ENCODE assay signal across 10 mouse cellular contexts in genomic region chr5:24985434-24986176, GRCm38 (mm10).
A peak's percentile ranks its signal among the peaks of the same experiment; 100 is the strongest.
DNase-seq lines count a peak whose midpoint lies in the region; ATAC-seq and TF ChIP-seq lines count a peak whose summit lies in the region.
"Had no signal": no experiment of that assay in that cellular context is flagged by ENCODE, and none has a peak within 500 bp of the region (broad histone marks: within the 10 kb centered on the region; RNA-seq: fewer than 3 reads in every experiment).

No protein-coding gene starts in this region.

- no peak overlapping the region for H3K4me2 ChIP-seq in midbrain, embryonic 12.5 days (replicated peaks)
- H3K4me2 ChIP-seq in forebrain, postnatal 0 days (ENCODE audit: low read depth) = peak overlapping the region; percentile 52
- no peak overlapping the region for H3K4me2 ChIP-seq in liver, embryonic 12.5 days

- no peaks in the 10 kb centered on the region for H3K36me3 ChIP-seq in midbrain, embryonic 12.5 days
- no peaks in the 10 kb centered on the region for H3K36me3 ChIP-seq in midbrain, embryonic 10.5 days
- no peaks in the 10 kb centered on the region for H3K36me3 ChIP-seq in forebrain, postnatal 0 days (ENCODE audit: insufficient read depth)
- H3K36me3 ChIP-seq in liver, embryonic 12.5 days = no peaks in the 10 kb centered on the region

- H3K9me3 ChIP-seq in midbrain, embryonic 12.5 days = no peaks in the 10 kb centered on the region
- no peaks in the 10 kb centered on the region for H3K9me3 ChIP-seq in midbrain, embryonic 10.5 days (replicated peaks)
- no peaks in the 10 kb centered on the region for H3K9me3 ChIP-seq in forebrain, postnatal 0 days (ENCODE audit: low read length)
- no peaks in the 10 kb centered on the region for H3K9me3 ChIP-seq in liver, embryonic 12.5 days (replicated peaks)

- no peaks in the 10 kb centered on the region for H3K27me3 ChIP-seq in midbrain, embryonic 12.5 days
- H3K27me3 ChIP-seq in midbrain, embryonic 10.5 days (ENCODE audit: low read depth, poor library complexity, severe bottlenecking) = no peaks in the 10 kb centered on the region
- H3K27me3 ChIP-seq in forebrain, postnatal 0 days (ENCODE audit: insufficient read depth, low read length) = no peaks in the 10 kb centered on the region
- peaks cover 39% of the 10 kb centered on the region for H3K27me3 ChIP-seq in liver, embryonic 12.5 days (replicated peaks)
- H3K27me3 ChIP-seq: Patski had no signal

- H3K4me1 ChIP-seq in midbrain, embryonic 12.5 days = peaks cover 7% of the 10 kb centered on the region; the same call in 1 of the 2 replicates
- peaks cover 24% of the 10 kb centered on the region for H3K4me1 ChIP-seq in midbrain, embryonic 10.5 days
- H3K4me1 ChIP-seq in forebrain, postnatal 0 days (ENCODE audit: insufficient read depth) = peaks cover 31% of the 10 kb centered on the region
- H3K4me1 ChIP-seq in olfactory bulb, adult 2 months (ENCODE audit: control insufficient read depth, insufficient read depth, low read length) = peaks cover 44% of the 10 kb centered on the region
- peaks cover 28% of the 10 kb centered on the region for H3K4me1 ChIP-seq in liver, embryonic 12.5 days

- 70% methylated on average over 11 of the region's 11 CpGs for WGBS in midbrain, embryonic 12.5 days
- WGBS in midbrain, embryonic 10.5 days = 83% methylated on average over 11 of the region's 11 CpGs
- 27% methylated on average over 11 of the region's 11 CpGs for WGBS in forebrain, postnatal 0 days
- WGBS in olfactory bulb, adult 2 months = 27% methylated on average over 11 of the region's 11 CpGs
- WGBS in liver, embryonic 12.5 days (ENCODE audit: insufficient replicate concordance) = 75% methylated on average over 11 of the region's 11 CpGs

- no peak for TF ChIP-seq CTCF in forebrain, postnatal 0 days (IDR thresholded peaks at IDR 0.05; ENCODE audit: low read depth)
- no peak for TF ChIP-seq CTCF in olfactory bulb, adult 2 months (IDR thresholded peaks at IDR 0.05; ENCODE audit: insufficient read depth, low read depth, low read length)

- peak overlapping the region; percentile 52 for H3K27ac ChIP-seq in midbrain, embryonic 12.5 days (replicated peaks)
- H3K27ac ChIP-seq in midbrain, embryonic 10.5 days (replicated peaks) = no peak overlapping the region
- peak overlapping the region; percentile 92 for H3K27ac ChIP-seq in forebrain, postnatal 0 days (ENCODE audit: low read depth, low read length)
- H3K27ac ChIP-seq in olfactory bulb, adult 2 months (ENCODE audit: insufficient read depth, low read depth, low read length) = peak overlapping the region; percentile 94
- no peak overlapping the region for H3K27ac ChIP-seq in liver, embryonic 12.5 days
- H3K27ac ChIP-seq: heart, adult 2 months had no signal

- DNase-seq in midbrain, embryonic 10.5 days (ENCODE audit: low spot score) = no peak
- peak; percentile 91 for DNase-seq in forebrain, postnatal 0 days
- DNase-seq in layer of hippocampus, adult 9-10 months (ENCODE audit: low spot score) = peak; percentile 68
- DNase-seq in spleen, adult 18-20 months = no peak
- no peak for DNase-seq in gastrocnemius, adult 18-20 months (ENCODE audit: low spot score)

- no peak overlapping the region for H3K4me3 ChIP-seq in midbrain, embryonic 12.5 days
- no peak overlapping the region for H3K4me3 ChIP-seq in midbrain, embryonic 10.5 days
- H3K4me3 ChIP-seq in forebrain, postnatal 0 days (ENCODE audit: low read depth, low read length) = peak overlapping the region; percentile 29
- peak overlapping the region; percentile 44 for H3K4me3 ChIP-seq in olfactory bulb, adult 2 months (ENCODE audit: insufficient read depth, low read depth, low read length)
- no peak overlapping the region for H3K4me3 ChIP-seq in liver, embryonic 12.5 days
- H3K4me3 ChIP-seq: heart, adult 2 months had no signal

- TF ChIP-seq POLR2A in olfactory bulb, adult 2 months (IDR thresholded peaks at IDR 0.05; ENCODE audit: insufficient read depth, low read depth, low read length) = 0 out of 2 replicates have a peak, but pooled peaks have one; percentile 5

- ATAC-seq in midbrain, embryonic 12.5 days (ENCODE audit: low FRiP score, low read depth) = no peak
- peak; percentile 90 for ATAC-seq in forebrain, postnatal 0 days
- no peak for ATAC-seq in liver, embryonic 12.5 days
- ATAC-seq: Patski had no signal

- H3K9ac ChIP-seq in midbrain, embryonic 12.5 days (replicated peaks) = no peak overlapping the region
- H3K9ac ChIP-seq in forebrain, postnatal 0 days = peak overlapping the region; percentile 50
- no peak overlapping the region for H3K9ac ChIP-seq in liver, embryonic 12.5 days

Comparison
In these comparisons a context has a peak if more than half of its experiments do, and no peak if none do; other contexts are left out.
1. H3K27ac ChIP-seq: peak in midbrain, embryonic 12.5 days (single experiment), forebrain, postnatal 0 days (single experiment) and olfactory bulb, adult 2 months (single experiment); none in midbrain, embryonic 10.5 days (single experiment) and liver, embryonic 12.5 days (single experiment).
2. H3K4me3 ChIP-seq: peak in forebrain, postnatal 0 days (single experiment) and olfactory bulb, adult 2 months (single experiment); none in midbrain, embryonic 12.5 days (single experiment), midbrain, embryonic 10.5 days (single experiment) and liver, embryonic 12.5 days (single experiment).
3. DNase-seq: peak in forebrain, postnatal 0 days (single experiment) and layer of hippocampus, adult 9-10 months (single experiment); none in midbrain, embryonic 10.5 days (single experiment), spleen, adult 18-20 months (0 of 2) and gastrocnemius, adult 18-20 months (single experiment).